Mouse (Mus musculus): ENCODE results near the gene Rad21l. TPM values are rescaled to one million over a fixed set of nuclear protein-coding genes. Genes with fewer than 3 reads are reported as not detected.
A peak's percentile ranks its signal among the peaks of the same experiment; 100 is the strongest.
"Not testable (repeated sequence)": the region's sequence is repeated elsewhere in the genome, so short reads cannot be mapped to it uniquely, and the experiment has no call there.

Gene Rad21l
- total RNA-seq, 2 experiments from 2014 or later: not detected

DNA sequence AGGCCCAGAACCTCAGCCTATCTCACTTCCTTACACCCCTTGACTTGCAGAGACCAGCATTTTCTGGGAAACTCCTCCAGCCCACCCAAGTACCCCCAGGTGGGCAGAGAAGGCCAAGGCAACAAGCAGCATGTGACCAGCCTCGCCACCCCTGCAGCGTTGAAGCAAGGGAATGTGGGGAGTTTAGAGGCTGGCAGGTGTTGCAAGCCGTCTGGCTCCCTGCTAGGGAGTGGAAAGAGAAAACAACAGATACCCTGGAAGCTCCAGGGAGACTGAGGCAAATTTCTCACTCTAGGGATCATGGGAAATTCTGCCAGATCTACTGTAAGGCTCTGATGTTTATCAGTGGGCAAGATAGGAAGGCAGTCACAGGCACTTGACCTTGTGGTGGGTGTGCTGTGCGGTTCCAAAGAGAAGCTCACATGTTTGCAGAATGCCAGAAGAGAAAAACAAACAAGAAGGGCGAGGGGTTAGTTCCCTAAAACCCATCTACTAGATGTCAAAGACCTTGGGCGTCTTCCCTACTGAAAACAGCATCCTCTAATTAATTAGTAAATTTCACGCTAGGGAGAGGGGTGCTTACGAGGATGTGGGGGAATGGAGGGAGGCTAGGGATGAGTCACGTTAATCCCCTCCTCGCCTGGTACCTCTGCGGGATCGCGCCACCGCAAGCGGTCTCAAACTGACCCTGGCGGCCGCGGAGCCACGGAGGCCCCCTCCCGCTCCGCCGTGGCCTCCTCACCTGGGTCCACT lies 36.8 kb downstream of the Rad21l start:
- intact Hi-C loops (cut with DNase I): no loop called here

DNA sequence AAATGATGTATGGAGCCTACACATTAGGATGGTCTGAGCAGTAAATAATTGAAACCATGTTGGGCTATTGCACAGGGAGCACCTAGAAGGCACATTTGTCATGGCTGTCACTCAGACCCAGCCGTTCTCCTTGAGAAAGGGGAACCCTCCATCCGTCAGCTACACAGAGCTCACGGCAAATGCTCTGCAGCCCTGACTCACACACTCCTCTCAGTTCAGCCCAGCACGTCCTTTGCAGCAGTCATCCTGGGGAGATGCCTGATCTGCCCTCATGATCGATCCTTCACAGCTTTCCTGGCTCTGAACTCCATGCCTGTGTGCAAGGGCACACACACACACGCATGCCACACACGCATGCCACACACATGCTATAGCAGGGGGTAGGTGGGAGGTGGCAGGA lies 39.0 kb downstream of the Rad21l start:
- intact Hi-C loops (cut with DNase I): no loop called here
- no peak for DNase-seq

More for the DNA sequence above, 36.8 kb downstream of the Rad21l start:
- DNase-seq: no peak

DNA sequence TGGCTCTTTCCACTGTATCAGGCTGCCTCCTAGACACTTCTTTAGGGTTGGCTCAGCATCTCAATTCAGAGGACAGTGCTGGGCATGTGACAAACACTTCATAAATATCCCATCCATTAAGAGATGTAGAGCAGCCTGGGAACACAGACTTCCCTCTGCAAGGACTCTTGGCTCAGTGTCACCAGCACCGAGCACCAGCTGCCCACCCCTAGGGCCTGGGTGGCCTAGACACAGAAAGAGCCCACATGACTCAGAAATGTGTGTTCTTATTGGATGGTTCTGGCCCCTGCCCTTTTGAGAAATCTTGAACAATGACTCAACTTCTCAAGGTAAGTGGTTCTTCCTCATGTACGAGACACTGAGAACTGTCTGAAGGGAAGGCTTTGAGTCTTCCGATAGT lies 40.3 kb downstream of the Rad21l start:
- intact Hi-C loops (cut with DNase I): no loop called here
- DNase-seq: no peak

DNA sequence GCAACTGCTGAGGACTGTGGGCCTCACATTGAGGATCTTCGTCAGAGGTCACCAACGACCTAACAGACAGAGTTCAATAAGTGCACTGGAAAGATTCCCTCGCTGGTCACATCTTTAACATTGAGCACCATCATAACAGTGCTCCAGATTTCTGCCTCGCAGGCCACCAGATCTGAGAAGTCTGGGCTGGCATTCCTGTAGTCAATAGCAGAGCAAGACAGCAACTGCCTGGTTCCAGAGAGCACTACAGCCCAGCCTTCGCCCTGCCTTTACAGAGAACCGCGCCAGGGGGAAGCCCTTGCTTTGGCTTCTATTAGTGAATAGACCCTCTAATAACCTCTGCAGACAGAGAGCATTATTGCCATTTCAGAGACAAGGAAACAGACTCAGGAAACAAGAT lies 42.0 kb downstream of the Rad21l start:
- no peak for DNase-seq
- intact Hi-C loops (cut with DNase I): no loop called here

DNA sequence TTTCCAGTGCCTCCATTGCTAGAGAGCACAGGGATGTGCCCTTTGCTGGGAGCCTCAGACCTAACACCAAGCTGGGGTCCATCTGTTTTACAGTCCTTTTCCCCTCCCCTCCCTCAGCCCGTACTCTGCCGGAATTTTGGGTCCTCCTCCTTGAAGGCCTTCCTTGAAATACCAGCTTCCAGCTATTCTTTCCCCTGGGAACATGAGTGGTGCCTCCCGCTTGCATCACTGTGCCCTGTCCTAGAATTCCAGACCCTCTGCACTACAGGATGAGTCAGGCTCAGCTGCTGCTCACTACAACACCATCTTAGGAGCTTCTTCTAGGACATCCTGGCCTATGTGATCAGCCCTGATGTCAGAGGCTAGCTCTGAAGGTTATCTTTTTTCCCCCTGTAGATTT lies 44.6 kb downstream of the Rad21l start:
- intact Hi-C loops (cut with DNase I): no loop called here

DNA sequence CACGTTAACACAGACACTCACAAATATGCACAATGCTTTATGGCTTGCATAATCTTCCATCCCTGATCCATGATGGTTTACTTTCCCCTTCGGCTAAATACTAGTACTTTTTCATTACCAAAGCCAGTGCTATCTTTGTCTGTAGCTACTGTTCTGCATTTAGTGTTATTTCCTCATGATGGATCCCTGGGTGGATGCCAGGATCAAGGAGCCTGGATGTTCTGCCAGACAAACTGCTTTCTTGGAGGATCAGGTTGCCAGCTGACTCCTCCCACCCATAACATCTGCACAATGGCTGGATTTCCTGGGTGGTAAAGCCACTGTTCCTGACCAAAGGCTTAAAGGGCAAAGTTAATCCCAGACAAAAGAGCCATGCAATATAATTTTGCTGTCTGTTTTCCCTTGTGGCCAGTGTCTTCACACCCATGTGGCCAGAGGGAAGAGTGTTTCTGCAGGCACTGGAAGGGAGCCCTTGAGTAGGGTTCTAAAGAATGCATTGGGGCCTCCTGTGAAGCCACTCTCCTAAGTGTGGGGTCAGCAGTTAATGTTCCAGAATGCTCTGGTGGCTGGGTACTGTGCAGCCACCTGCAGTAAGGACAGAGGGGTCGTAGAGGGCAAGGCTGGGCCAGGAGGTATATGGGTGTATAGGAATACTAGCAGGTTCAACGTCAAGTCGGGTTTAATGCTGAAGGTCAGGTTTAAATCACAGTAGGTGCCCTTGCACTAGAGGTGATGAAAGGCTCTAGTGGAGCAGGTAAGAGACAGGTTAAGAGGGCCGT lies 51.6 kb downstream of the Rad21l start:
- intact Hi-C loops (cut with DNase I): loop anchor here (5.0 kb wide), 1 partner anchor 39 kb away; no protein-coding TSS in a partner anchor

More for the DNA sequence above, 44.6 kb downstream of the Rad21l start:
- DNase-seq: no peak

DNA sequence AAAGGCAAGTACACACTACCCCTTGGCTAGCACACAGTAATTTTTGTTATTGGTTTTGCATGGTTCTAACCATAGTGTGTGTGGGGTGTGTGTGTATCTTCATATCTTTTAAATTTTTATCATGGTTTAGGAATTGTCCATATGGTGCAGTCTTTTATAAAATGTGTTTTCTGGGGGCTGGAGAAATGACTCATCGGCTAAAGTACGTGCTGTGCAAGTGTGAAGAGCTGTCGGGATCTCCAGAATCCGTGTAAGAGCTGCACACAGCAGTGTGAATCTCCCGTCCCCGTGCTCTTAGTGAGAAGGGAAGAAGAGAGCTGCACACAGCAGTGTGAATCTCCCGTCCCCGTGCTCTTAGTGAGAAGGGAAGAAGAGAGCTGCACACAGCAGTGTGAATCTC lies 52.6 kb downstream of the Rad21l start:
- not testable (repeated sequence) for DNase-seq
- intact Hi-C loops (cut with DNase I): loop anchor here (5.0 kb wide), 1 partner anchor 38 kb away; no protein-coding TSS in a partner anchor

More for the DNA sequence above, 51.6 kb downstream of the Rad21l start:
- no peak for DNase-seq

DNA sequence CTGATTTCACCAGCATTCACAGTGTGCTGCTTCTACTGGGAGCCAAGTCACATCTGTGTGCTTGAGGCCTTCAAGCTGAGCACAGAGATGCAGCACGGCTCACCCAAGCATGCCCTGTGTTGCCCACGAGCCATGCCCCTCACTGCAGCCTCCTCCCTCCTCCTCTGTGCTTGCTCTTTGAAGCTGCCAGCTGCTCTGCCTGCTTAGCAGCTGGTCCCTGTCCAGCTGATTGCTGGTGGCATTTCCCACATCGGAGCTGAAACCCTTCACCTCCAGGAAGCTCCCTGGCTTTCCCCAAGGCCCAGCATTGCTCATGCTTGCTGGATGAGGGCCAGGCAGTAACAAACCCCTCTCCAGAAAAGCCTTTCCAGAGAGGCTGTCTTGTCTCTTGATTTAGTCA lies 58.4 kb downstream of the Rad21l start:
- DNase-seq: no peak
- intact Hi-C loops (cut with DNase I): no loop called here

DNA sequence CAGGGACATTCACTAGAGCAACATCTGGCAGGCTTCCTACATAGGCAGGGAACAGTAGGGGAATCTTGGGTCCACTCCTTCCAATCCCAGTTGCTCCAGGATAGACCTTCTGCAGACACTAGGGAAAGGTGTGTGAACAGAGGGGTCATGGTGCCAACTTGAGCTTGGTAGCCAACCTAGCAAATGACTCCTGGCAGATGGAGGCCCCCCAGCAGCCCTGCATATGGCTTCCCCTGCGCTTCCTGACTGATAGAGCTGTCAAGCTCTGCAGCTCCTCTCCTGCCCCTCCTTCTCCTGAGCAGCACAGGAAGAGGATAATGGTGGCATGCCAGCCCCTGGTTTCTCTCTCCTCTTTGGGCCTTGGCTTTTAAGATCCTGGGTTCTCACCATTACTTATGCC lies 59.9 kb downstream of the Rad21l start:
- intact Hi-C loops (cut with DNase I): no loop called here
- no peak for DNase-seq

DNA sequence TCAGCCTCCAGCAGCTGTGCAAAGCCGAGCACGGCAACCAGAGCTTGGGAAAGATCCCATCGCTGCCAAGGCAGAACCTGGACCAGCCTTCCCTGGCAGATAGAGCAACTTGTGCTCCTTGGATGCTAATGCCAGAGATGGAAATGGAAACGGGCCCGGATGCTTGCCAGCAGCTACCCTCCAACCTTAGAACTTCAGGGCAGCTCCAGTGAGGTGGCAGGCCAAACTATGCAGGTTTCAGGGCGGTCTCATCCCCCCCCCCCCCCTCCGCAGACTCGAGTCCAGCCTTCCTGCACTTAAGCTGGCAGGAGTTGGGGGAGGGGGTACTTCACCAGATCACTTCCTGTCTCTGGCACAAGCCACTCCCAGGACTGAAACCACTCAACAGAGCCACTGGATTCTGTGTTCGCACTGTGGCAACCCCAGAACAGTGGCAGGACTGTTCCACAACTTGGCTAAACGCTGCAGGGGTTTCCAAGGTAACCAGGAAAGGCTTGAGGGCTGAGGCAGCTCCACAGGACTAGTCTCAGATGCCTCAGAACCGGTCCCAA lies 62.8 kb downstream of the Rad21l start:
- intact Hi-C loops (cut with DNase I): no loop called here
- peak; percentile 46 to 48 for DNase-seq

DNA sequence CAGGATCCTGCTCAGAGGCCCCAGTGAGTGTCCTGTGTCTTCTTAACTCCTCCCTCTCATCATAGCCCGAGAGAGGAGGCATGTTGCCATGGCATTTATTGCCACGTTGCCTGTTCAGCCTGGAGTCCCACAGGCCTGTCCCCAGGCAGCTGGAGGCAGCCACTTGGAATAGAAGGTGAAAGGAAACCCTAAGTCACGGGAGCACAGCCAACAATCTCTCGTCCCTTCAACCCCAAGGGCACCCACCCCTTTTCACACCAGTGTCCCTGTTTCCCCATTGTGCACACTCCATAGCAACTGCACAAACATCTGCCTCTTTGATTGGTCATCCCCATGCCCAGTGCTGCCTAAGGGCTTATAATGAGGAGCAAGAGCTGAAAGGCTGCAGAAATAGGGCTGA lies 64.7 kb downstream of the Rad21l start:
- intact Hi-C loops (cut with DNase I): no loop called here
- DNase-seq: peak in 1 of 2 experiments; percentile 15

DNA sequence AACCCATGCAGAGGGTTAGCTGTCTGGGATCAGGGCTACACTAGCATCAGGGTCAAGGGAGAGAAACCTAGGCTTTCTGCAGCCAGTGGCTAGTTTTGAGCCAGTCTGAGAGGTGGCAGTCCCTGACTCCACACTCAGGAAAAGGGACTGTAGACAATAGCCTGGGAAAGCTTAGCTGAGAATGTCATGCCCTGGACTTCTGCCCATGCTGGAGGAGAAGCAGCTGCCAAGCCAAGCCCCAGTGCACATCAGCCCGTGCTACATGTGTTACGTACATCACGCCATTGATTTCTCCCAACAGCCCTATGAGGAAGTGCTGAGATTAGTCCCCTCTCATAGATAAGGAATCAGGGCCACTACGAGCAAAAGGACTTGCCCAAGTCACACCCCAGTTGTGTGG lies 66.2 kb downstream of the Rad21l start:
- intact Hi-C loops (cut with DNase I): no loop called here
- no peak for DNase-seq

DNA sequence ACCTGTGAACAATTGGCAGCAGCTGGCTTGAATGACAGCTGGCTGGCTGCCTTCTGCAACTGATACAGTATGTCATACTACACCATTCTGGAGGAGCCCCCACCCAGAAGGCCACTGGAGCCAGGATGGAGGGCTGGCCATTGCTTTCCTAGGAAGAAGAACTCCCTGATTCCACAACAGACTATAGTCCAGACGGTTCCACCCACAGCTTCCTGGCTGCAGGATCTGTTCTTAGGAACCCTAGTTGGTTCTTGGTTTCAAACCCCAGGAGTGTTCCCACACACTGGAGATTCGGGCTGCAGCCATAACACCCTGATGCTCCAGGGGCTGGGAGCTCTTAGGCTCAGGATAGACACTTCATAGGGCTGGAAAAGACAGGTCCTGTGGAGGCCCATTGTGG lies 70.3 kb downstream of the Rad21l start:
- intact Hi-C loops (cut with DNase I): no loop called here
- DNase-seq: no peak

Other genes starting within 250 kb of the Rad21l start
- gene 4921509C19Rik, start 192.4 kb downstream of the Rad21l start, total RNA-seq (2021): not detected
- 10 to 100 TPM; 76.2 to 77.8 TPM for gene Nsfl1c, start 174.4 kb downstream of the Rad21l start, total RNA-seq (2021)
- 100 to 1,000 TPM; 150 to 166 TPM for gene Fkbp1a, start 126.0 kb downstream of the Rad21l start, total RNA-seq (2021)
- under 1 TPM; 0.48 to 0.54 TPM for gene Sdcbp2, start 95.9 kb downstream of the Rad21l start, total RNA-seq (2021)
- gene Snph, start 35.9 kb downstream of the Rad21l start, total RNA-seq (2021): 10 to 100 TPM; 25.7 to 33.6 TPM
- 1 to 10 TPM in 1 of 2 experiments, under 1 TPM in 1; 0.42 to 1.3 TPM for gene Tmem74b, start 33.5 kb upstream of the Rad21l start, total RNA-seq (2021)
- 10 to 100 TPM; 17.0 to 19.9 TPM for gene Psmf1, start 75.7 kb upstream of the Rad21l start, total RNA-seq (2021)
- gene Rspo4, start 174.4 kb upstream of the Rad21l start, total RNA-seq (2021): not detected
- gene Angpt4, start 242.7 kb upstream of the Rad21l start, total RNA-seq (2021): under 1 TPM; 0.10 to 0.15 TPM